Comparison of ENCODE assay signal across 16 mouse cellular contexts in genomic region chr9:15105136-15105535, GRCm38 (mm10). TPM values are rescaled to one million over a fixed set of nuclear protein-coding genes. Genes with fewer than 3 reads are reported as not detected.
DNase-seq lines count a peak whose midpoint lies in the region; ATAC-seq and TF ChIP-seq lines count a peak whose summit lies in the region.
"Had no signal": no experiment of that assay in that cellular context is flagged by ENCODE, and none has a peak within 500 bp of the region (broad histone marks: within the 10 kb centered on the region; RNA-seq: fewer than 3 reads in every experiment).

No protein-coding gene starts in this region.

- peaks cover 7% of the 10 kb centered on the region for H3K79me2 ChIP-seq in myocyte (ENCODE audit: control insufficient read depth, insufficient read depth)

- no peak overlapping the region for H3K4me2 ChIP-seq in embryonic facial prominence, embryonic 14.5 days (ENCODE audit: low read depth, low read length)
- H3K4me2 ChIP-seq in limb, embryonic 11.5 days (ENCODE audit: low read depth, severe bottlenecking) = no peak overlapping the region
- no peak overlapping the region for H3K4me2 ChIP-seq in myocyte (ENCODE audit: low read depth)
- H3K4me2 ChIP-seq in forebrain, embryonic 16.5 days (ENCODE audit: low read length) = no peak overlapping the region
- H3K4me2 ChIP-seq: hindbrain, embryonic 15.5 days had no signal

- no peak overlapping the region for H3K27ac ChIP-seq in embryonic facial prominence, embryonic 14.5 days (replicated peaks; ENCODE audit: low read depth, low read length)
- no peak overlapping the region for H3K27ac ChIP-seq in embryonic facial prominence, embryonic 10.5 days (replicated peaks)
- no peak overlapping the region for H3K27ac ChIP-seq in limb, embryonic 11.5 days (replicated peaks; ENCODE audit: low read depth, low read length)
- no peak overlapping the region for H3K27ac ChIP-seq in limb, embryonic 10.5 days
- H3K27ac ChIP-seq in gastrocnemius, adult 2 months = peak overlapping the region; percentile 50
- H3K27ac ChIP-seq in forebrain, embryonic 16.5 days (ENCODE audit: low read length) = no peak overlapping the region
- H3K27ac ChIP-seq: forebrain, embryonic 10.5 days; hindbrain, embryonic 15.5 days had no signal

- H3K27me3 ChIP-seq in embryonic facial prominence, embryonic 14.5 days (replicated peaks; ENCODE audit: control insufficient read depth, insufficient read depth, low read length) = no peaks in the 10 kb centered on the region
- H3K27me3 ChIP-seq in embryonic facial prominence, embryonic 10.5 days (replicated peaks; ENCODE audit: low read depth, poor library complexity, severe bottlenecking) = no peaks in the 10 kb centered on the region
- H3K27me3 ChIP-seq in limb, embryonic 11.5 days (ENCODE audit: control insufficient read depth, insufficient read depth, low read length) = no peaks in the 10 kb centered on the region
- no peaks in the 10 kb centered on the region for H3K27me3 ChIP-seq in limb, embryonic 10.5 days (ENCODE audit: low read depth, poor library complexity, severe bottlenecking)
- H3K27me3 ChIP-seq in myocyte (ENCODE audit: control insufficient read depth, insufficient read depth, insufficient read length) = no peaks in the 10 kb centered on the region
- no peaks in the 10 kb centered on the region for H3K27me3 ChIP-seq in forebrain, embryonic 16.5 days (replicated peaks; ENCODE audit: control insufficient read depth, insufficient read depth, low read length)
- H3K27me3 ChIP-seq: hindbrain, embryonic 15.5 days; Patski had no signal

- no peaks in the 10 kb centered on the region for H3K36me3 ChIP-seq in embryonic facial prominence, embryonic 14.5 days (ENCODE audit: control insufficient read depth, insufficient read depth, low read length)
- no peaks in the 10 kb centered on the region for H3K36me3 ChIP-seq in embryonic facial prominence, embryonic 10.5 days (replicated peaks)
- H3K36me3 ChIP-seq in limb, embryonic 11.5 days (ENCODE audit: control insufficient read depth, insufficient read depth, low read length) = no peaks in the 10 kb centered on the region
- H3K36me3 ChIP-seq in limb, embryonic 10.5 days = no peaks in the 10 kb centered on the region
- no peaks in the 10 kb centered on the region for H3K36me3 ChIP-seq in myocyte (ENCODE audit: control insufficient read depth, insufficient read depth)
- H3K36me3 ChIP-seq in forebrain, embryonic 16.5 days (ENCODE audit: control insufficient read depth, insufficient read depth) = no peaks in the 10 kb centered on the region
- H3K36me3 ChIP-seq: forebrain, embryonic 10.5 days; hindbrain, embryonic 15.5 days had no signal

- H3K9ac ChIP-seq in embryonic facial prominence, embryonic 14.5 days (ENCODE audit: low read depth, low read length) = no peak overlapping the region
- no peak overlapping the region for H3K9ac ChIP-seq in limb, embryonic 11.5 days (ENCODE audit: low read length)
- no peak overlapping the region for H3K9ac ChIP-seq in forebrain, embryonic 16.5 days (replicated peaks; ENCODE audit: low read depth, low read length)
- H3K9ac ChIP-seq: hindbrain, embryonic 15.5 days had no signal

- TF ChIP-seq POLR2A in myocyte (IDR thresholded peaks at IDR 0.05; ENCODE audit: insufficient read length, low read depth) = no peak

- H3ac ChIP-seq in myocyte (ENCODE audit: control insufficient read depth, insufficient read length) = no peak overlapping the region

- no peak overlapping the region for H3K4me3 ChIP-seq in embryonic facial prominence, embryonic 14.5 days (ENCODE audit: low read depth, low read length)
- no peak overlapping the region for H3K4me3 ChIP-seq in embryonic facial prominence, embryonic 10.5 days
- H3K4me3 ChIP-seq in limb, embryonic 11.5 days (ENCODE audit: low read depth, low read length) = no peak overlapping the region
- no peak overlapping the region for H3K4me3 ChIP-seq in limb, embryonic 10.5 days
- no peak overlapping the region for H3K4me3 ChIP-seq in gastrocnemius, adult 2 months
- H3K4me3 ChIP-seq in myocyte = no peak overlapping the region
- no peak overlapping the region for H3K4me3 ChIP-seq in forebrain, embryonic 16.5 days (replicated peaks; ENCODE audit: low read length)
- H3K4me3 ChIP-seq: forebrain, embryonic 10.5 days; hindbrain, embryonic 15.5 days had no signal

- peak; percentile 55 for TF ChIP-seq CTCF in gastrocnemius, adult 2 months (IDR thresholded peaks at IDR 0.05)

- intact Hi-C loops in gastrocnemius, adult 2 months (cut with DNase I) = loop anchor here (1.0 kb wide), 1 partner anchor 76 kb away; no protein-coding TSS in a partner anchor

- 65% methylated on average over 4 of the region's 4 CpGs for WGBS in embryonic facial prominence, embryonic 14.5 days
- 77% methylated on average over 4 of the region's 4 CpGs for WGBS in embryonic facial prominence, embryonic 10.5 days
- WGBS in limb, embryonic 11.5 days = 73% methylated on average over 4 of the region's 4 CpGs
- 77% methylated on average over 4 of the region's 4 CpGs for WGBS in limb, embryonic 10.5 days
- 89% methylated on average over 4 of the region's 4 CpGs for WGBS in forebrain, embryonic 16.5 days

- peak; percentile 80 for ATAC-seq in embryonic facial prominence, embryonic 14.5 days (ENCODE audit: low read depth)
- ATAC-seq in limb, embryonic 11.5 days (ENCODE audit: insufficient number of reproducible peaks, low FRiP score, low TSS enrichment, low read depth) = peak; percentile 47; the same call in 1 of the 2 replicates
- ATAC-seq in forebrain, embryonic 16.5 days = no peak
- ATAC-seq: Patski had no signal

- H3K4me1 ChIP-seq in embryonic facial prominence, embryonic 14.5 days (ENCODE audit: control insufficient read depth, insufficient read depth, low read length) = no peaks in the 10 kb centered on the region
- H3K4me1 ChIP-seq in embryonic facial prominence, embryonic 10.5 days = no peaks in the 10 kb centered on the region
- H3K4me1 ChIP-seq in limb, embryonic 11.5 days (ENCODE audit: control insufficient read depth, insufficient read depth, low read length) = no peaks in the 10 kb centered on the region
- no peaks in the 10 kb centered on the region for H3K4me1 ChIP-seq in limb, embryonic 10.5 days
- H3K4me1 ChIP-seq in forebrain, embryonic 16.5 days (replicated peaks; ENCODE audit: control insufficient read depth, insufficient read depth, low read length) = no peaks in the 10 kb centered on the region
- H3K4me1 ChIP-seq: hindbrain, embryonic 15.5 days had no signal

- DNase-seq in embryonic facial prominence, embryonic 14.5 days (ENCODE audit: low spot score) = peak; percentile 76
- DNase-seq in embryonic facial prominence, embryonic 10.5 days (ENCODE audit: low spot score) = no peak
- DNase-seq in limb, embryonic 11.5 days (ENCODE audit: low spot score) = no peak
- no peak for DNase-seq in limb, embryonic 10.5 days (ENCODE audit: low spot score)
- peak; percentile 80 for DNase-seq in gastrocnemius, adult 2 months
- DNase-seq in left cerebral cortex, adult 8-10 months (ENCODE audit: low spot score in 2 of 2) = no peak
- DNase-seq: cerebellum, postnatal 25 days; kidney, postnatal 36 days; lung, postnatal 4 days had no signal

- no peaks in the 10 kb centered on the region for H3K9me3 ChIP-seq in embryonic facial prominence, embryonic 14.5 days (ENCODE audit: control insufficient read depth, low read length)
- no peaks in the 10 kb centered on the region for H3K9me3 ChIP-seq in embryonic facial prominence, embryonic 10.5 days
- no peaks in the 10 kb centered on the region for H3K9me3 ChIP-seq in limb, embryonic 11.5 days (ENCODE audit: control insufficient read depth, low read length)
- no peaks in the 10 kb centered on the region for H3K9me3 ChIP-seq in limb, embryonic 10.5 days (replicated peaks)
- H3K9me3 ChIP-seq in forebrain, embryonic 16.5 days (ENCODE audit: control insufficient read depth, low read length) = no peaks in the 10 kb centered on the region
- H3K9me3 ChIP-seq: forebrain, embryonic 10.5 days; hindbrain, embryonic 15.5 days had no signal

TF ChIP-seq in myocyte, 11 proteins besides CTCF, POLR2A, EP300 and RAD21 (continues in another document):
- TF ChIP-seq USF1 (IDR thresholded peaks at IDR 0.05; ENCODE audit: low read depth) (no peak), POLR2AphosphoS2 (IDR thresholded peaks at IDR 0.05; ENCODE audit: insufficient read length, low read depth) (no peak), TCF12 (IDR thresholded peaks at IDR 0.05; ENCODE audit: insufficient read depth, poor library complexity, severe bottlenecking) (peak; percentile 85), TCF3 (IDR thresholded peaks at IDR 0.05; ENCODE audit: insufficient read length, low read depth) (peak; percentile 56), MYOG (IDR thresholded peaks at IDR 0.05; ENCODE audit: control insufficient read depth in 1 of 3, insufficient read depth in 1 of 3, insufficient read length in 2 of 3, low read depth in 2 of 3) (peak; percentile 95 to 100 (median 99)), REST (IDR thresholded peaks at IDR 0.05; ENCODE audit: insufficient read depth, insufficient read length) (no peak), SRF (IDR thresholded peaks at IDR 0.05; ENCODE audit: control insufficient read depth, insufficient read length, low read depth) (no peak), MAX (IDR thresholded peaks at IDR 0.05; ENCODE audit: low read depth) (no peak), E2F4 (IDR thresholded peaks at IDR 0.05; ENCODE audit: insufficient read depth) (no peak)

RNA-seq across cellular contexts. Expression of gene Hephl1, which starts 6.8 kb away (rescaled TPM):
- 0.18 and 0.31 TPM in 2 replicates for polyA plus RNA-seq in embryonic facial prominence, embryonic 14.5 days (2014; fragmentation: Nextera tagmentation; extraction: Ambion mirVana)
- not detected in 2 replicates for polyA plus RNA-seq in embryonic facial prominence, embryonic 10.5 days (2016; fragmentation: Nextera tagmentation; extraction: Ambion mirVana)
- polyA plus RNA-seq in limb, embryonic 11.5 days (2014; fragmentation: Nextera tagmentation; extraction: Ambion mirVana) = not detected in 2 replicates
- polyA plus RNA-seq in limb, embryonic 10.5 days (2016; fragmentation: Nextera tagmentation; extraction: Ambion mirVana) = not detected in 2 replicates
- 1 to 10 TPM in 1 of 2 experiments, under 1 TPM in 1; 0.36 to 1.1 TPM for total RNA-seq in gastrocnemius, adult 2 months (2021)
- polyA plus RNA-seq in myocyte (2012; fragmentation: generic; extraction: Trizol) = 10.6 TPM
- not detected for total RNA-seq in left cerebral cortex, adult 8-10 months (2022)
- polyA plus RNA-seq in forebrain, embryonic 16.5 days (2015; fragmentation: Nextera tagmentation; extraction: Ambion mirVana) = not detected in 2 replicates
- total RNA-seq: left cerebral cortex, postnatal 36 days had no signal
- polyA plus RNA-seq: brain, embryonic 14.5 days; forebrain, embryonic 10.5 days; hindbrain, embryonic 15.5 days; Patski had no signal

RNA-seq across cellular contexts. Expression of gene Panx1, which starts 59.9 kb away (rescaled TPM):
- 48.3 and 53.9 TPM in 2 replicates for polyA plus RNA-seq in embryonic facial prominence, embryonic 14.5 days (2014; fragmentation: Nextera tagmentation; extraction: Ambion mirVana)
- polyA plus RNA-seq in embryonic facial prominence, embryonic 10.5 days (2016; fragmentation: Nextera tagmentation; extraction: Ambion mirVana) = 68.7 and 70.9 TPM in 2 replicates
- 78.4 and 79.6 TPM in 2 replicates for polyA plus RNA-seq in limb, embryonic 11.5 days (2014; fragmentation: Nextera tagmentation; extraction: Ambion mirVana)
- 68.8 and 80.7 TPM in 2 replicates for polyA plus RNA-seq in limb, embryonic 10.5 days (2016; fragmentation: Nextera tagmentation; extraction: Ambion mirVana)
- 10 to 100 TPM; 21.2 to 31.0 TPM for total RNA-seq in gastrocnemius, adult 2 months (2021)
- polyA plus RNA-seq in myocyte (2012; fragmentation: generic; extraction: Trizol) = 54.7 TPM
- 10 to 100 TPM; 26.5 to 30.1 (median 28.0) TPM for total RNA-seq in left cerebral cortex, adult 8-10 months (2022)
- 136 and 138 TPM in 2 replicates for polyA plus RNA-seq in forebrain, embryonic 16.5 days (2015; fragmentation: Nextera tagmentation; extraction: Ambion mirVana)

Comparison
In these comparisons a context has a peak if more than half of its experiments do, and no peak if none do; other contexts are left out.
1. DNase-seq: peak in embryonic facial prominence, embryonic 14.5 days (single experiment) and gastrocnemius, adult 2 months (single experiment); none in embryonic facial prominence, embryonic 10.5 days (single experiment), limb, embryonic 11.5 days (single experiment), limb, embryonic 10.5 days (single experiment) and left cerebral cortex, adult 8-10 months (0 of 2).